Mouse (Mus musculus) cerebellum, postnatal 25 days (tissue): Measurements from ENCODE around the gene Rnf44.

Experiments used
- DNase-seq, 2 experiments: peaks; one replicate each; pipeline ENCODE4 v3.0.0; 2021; ENCODE audit warnings: mixed read lengths in 2 of 2

Gene Rnf44

DNA sequence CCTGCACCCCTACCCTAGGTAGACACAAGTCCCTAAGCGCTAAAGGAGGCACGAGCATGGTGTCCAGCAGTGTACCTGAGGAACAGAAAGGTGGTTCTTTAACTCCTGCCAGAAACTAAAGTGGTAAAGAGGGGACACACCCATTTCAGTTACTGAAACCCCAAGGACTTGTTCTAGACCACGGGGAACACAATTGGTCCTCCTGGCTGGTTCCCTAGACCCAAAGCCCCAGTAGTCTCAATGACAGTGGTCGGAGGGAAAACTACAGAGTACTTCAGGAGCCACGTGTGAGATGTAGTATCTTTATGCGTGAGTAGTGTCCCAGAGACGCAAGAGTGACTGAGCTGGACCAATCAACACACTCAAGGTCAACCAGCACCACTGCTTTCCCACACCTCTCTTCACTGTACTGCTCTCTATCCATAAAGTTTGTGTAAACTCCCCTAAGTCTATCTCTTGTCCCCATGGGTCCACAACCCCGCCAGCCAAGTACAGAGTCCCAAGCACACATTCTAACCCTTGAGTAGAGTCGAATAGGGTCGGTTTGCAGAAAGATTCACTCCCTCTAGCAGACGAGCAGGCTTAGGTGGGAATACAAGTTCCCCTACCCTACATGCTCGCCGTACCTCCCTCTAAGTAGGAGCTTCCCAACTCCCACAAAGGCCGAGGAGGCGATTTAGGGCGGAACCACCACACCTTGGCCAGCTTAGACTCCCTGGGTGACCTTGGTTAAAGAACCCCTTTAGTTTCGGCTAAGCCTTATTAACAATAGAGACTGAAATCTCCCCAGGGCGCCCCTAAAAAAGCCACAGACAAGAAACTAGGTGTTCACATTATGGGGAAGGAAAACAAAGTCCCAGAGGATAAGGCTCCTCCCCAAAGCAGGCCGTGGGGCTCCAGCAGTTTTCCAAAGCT, 7.3 kb downstream of the Rnf44 start:
- no peak for DNase-seq

DNA sequence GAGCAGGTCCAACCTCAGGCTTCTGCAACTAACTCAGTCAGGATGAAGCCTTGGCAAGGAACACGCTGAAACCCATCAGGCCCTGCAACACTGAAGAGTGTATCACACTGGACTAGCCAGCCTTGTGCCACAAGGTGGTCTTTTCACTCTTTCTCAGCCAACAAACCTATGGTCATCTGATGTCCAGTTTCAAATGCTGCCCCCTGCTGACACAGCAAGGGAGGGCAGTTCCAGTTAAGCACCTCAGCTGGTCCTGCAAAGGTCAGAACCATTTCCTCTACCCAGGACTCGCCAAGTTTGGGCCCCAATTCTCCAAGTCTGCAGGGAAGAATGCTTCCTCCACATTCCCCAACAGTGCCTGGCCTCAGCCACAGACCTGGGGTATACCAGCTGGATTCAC, 8.5 kb downstream of the Rnf44 start:
- peak; percentile 47 to 70 for DNase-seq

DNA sequence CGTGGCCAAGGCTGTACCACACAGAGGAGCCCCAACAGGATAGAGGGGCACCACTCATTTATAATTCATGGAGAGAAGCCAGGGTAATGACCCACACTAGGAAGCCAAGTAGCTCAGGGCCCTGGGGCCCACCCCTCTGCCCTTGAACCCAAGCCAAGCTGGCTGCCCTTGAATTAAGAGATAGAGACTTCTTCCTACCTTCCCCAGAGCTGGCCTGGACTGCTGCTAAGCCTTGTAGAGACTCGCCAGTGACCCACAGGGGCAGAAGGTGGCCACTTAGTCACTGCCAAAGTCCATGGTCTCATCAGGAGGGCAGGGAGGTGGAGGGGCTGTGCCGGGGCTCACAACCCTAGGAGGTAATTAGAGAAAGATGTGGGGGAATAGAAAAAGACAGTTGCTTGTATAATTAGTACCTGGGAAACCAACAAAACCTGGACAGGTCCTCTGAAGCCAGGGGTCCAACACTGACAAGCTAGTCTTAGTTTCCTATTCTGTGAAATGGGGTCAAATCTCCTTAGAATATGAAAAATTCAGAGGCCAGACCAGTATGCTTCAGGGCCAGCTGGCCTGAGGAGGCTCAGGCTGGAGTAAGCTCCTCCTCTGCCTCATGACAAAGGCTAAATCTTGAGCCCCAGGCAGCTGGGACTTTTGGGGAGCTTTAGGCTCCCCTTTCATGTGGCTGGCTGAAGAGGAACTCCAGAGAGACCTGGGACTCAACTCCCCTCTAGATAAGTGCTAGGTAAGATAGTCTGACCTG, 9.4 kb downstream of the Rnf44 start:
- no peak for DNase-seq

DNA sequence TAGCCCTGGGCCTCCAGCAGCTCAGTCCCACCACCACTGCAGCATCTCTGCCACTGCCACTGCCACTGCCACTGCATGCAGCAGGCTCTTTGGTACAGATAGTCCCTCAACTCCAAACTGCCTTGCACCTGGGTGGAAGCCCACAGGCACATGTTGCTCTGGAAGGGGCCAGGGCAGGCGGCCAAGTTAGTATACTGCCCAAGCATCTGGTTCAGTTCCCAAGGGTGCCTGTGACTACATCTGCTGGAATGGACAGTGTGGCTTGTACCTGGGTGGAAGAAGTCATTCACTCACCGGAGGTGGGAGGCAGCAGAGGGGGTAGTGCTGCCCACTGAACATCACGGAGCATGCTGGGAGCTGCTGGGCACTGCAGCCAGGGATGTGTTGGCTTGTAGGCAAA, 10.4 kb downstream of the Rnf44 start:
- no peak for DNase-seq

DNA sequence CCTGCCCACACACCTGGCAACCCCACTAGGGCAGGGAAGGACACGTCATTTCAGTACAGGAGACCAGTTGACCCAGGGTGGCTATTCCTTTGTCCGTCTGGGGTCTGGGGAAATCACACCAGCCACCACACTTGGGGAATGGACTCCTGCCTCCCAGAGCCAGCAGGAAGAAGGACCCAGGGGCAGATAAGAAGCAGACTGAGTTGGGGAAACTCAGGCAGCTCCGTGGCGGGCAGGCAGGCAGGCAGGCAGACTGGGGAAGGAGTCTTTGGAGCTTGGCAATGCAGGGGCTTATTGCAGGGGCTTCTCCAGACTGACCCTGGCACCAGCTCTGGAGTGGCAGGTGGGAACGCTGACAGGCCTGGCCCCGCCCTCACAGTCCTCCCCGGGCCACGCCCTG, 12.4 kb downstream of the Rnf44 start:
- DNase-seq, result no peak

DNA sequence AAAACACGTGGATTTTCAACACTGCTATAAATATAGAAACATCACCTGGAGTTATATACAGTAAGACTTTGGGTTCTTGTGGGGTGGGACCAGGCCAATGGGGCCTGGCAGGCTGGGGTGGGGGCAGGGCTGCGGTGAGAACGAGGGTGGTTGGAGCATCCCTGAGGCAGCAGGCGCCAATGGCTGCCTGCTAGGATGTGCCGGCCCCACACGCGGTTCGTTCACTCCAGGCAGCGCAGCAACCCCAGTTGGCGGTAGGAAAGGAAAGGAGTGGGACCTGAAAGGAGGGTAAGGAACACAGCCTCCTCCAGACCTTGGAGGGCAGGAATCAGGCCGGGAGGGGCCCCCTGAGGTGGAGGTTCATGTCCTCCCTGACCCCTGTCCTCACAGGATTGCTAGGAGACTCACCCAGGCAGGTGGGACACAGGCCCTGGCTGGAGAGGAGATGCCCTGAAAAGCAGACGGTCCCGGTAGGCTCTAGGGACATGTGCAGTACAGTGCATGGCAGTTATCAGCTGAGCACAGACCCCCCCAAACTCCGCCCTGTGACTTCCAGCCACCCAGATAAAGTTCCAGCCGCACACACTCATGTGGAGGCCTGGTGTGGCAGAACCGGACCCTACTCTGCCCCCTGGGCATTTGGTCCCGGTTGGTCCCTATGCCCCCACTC, 13.4 kb downstream of the Rnf44 start:
- no peak for DNase-seq

DNA sequence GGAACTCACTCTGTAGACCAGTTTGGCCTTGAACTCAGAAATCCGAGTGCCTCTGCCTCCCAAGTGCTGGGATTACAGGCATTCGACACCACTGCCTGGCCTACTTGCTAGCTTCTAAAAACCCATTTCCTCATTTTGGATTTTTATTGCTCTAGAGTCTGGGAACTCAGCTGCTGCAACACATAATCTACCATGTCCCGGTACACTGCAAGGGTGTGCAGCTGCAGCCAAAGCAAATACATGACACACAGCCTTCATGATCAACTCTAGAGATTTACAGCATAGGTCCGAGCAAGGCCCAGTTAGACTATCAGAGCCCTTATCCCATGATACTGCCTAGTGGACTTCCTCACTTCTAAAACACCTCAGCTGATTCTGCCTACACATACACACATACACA, 15.4 kb downstream of the Rnf44 start:
- DNase-seq, result no peak

DNA sequence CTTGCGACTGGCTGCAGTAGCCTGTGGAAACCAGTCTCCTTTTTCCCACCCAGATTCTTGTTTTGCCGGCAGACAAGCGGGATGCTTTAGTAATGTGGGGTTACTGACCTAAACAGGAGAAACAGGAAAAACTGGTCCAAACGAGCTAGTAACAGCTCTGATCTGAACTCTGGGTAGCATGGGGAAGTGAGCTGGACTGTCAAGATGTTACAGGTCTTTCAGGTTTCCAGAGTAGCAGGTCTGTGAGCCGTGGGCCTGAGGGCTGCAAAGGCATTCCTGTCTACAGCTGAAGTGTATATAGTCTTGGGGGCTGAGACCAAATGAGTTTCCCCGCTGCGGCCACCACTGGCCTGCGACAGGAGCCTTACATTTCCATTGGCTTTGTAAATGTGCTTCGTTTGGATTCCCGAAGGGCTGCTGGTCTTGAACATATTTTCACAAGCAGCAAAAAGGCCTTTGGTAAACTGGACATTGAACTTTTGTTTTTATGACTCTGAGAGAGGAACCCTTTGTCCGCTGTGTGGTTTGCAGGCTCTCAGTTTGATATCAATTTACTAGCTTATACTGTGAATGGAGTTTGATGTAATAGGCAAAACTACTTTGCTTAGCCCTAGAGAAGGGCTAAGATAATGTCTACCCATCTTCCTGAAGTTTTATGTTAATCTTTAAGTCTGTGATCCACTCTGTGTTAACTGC, 17.7 kb downstream of the Rnf44 start:
- DNase-seq, result no peak

DNA sequence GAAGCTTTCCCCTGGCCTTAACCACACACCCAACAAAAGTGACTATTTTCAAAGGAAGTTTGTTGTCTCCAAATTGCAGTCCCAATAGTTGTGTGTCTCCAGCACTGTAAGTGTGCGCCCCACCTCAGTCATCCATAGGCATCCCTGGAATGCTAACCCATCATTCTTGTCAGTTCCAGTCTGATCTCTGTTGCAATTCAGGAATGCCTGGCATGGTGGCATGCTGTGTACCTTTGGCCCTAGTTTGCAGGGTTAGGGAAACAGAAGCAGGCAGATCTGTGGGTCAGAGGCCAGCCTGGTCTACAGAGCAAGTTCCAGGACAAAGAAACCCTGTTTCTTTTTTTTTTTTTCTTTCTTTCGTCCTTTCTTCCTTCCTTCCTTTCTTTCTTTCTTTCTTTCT, 23.2 kb downstream of the Rnf44 start:
- no peak for DNase-seq

DNA sequence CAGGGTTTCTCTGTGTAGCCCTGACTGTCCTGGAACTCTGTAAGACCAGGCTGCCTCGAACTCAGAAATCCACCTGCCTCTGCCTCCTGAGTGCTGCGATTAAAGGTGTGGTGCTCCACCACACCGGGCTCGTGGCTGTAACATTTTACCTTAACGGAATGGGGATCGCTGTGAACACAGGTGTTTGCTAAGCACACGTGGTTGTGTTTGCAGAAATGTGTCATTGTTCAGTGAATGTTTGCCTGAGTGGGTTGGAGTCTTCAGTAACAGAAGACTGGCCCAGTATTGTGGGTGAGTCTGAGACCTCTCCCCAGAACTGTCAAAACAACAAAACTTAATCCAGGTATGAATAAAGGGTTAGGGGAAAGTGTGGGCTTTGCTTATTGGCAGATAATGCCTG, 28.6 kb downstream of the Rnf44 start:
- DNase-seq, result no peak

DNA sequence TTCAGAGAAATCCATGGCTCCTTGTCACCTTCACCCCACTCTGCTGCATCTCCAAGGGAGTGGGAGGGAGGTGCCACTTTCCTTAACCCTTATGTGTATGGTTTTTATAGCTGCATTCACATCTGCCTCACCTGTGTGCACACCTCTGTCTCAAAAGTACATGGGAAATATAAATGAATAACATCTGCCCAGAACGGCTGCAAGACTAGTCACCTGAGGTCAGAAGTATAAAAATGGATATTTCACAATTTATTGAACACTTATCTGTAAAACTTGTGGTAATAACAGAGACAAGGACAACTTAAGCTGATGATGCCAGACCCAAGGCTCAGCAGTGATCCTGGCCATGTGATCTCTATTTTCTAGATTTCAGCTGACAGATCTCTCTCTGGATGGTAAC, 29.2 kb downstream of the Rnf44 start:
- no peak for DNase-seq

DNA sequence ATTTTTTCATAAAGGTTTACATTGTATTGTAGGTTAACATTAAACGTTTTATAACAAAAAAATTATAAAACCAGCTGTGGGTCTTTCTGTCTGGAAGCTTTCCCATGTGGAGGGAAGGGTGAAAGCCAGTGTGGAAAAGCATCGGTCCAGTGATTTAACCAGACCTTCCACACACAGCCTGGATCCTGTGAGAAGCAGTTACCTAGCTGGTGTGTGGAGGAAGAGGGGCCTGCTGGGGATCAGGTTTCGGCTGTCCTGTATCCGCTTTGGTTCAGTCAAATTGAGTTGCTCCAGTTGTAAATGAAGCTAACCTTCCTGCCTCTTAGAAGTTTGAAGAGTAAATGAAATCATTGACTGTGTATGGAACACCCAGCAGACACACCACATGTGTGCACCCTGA, 29.7 kb downstream of the Rnf44 start:
- no peak for DNase-seq

DNA sequence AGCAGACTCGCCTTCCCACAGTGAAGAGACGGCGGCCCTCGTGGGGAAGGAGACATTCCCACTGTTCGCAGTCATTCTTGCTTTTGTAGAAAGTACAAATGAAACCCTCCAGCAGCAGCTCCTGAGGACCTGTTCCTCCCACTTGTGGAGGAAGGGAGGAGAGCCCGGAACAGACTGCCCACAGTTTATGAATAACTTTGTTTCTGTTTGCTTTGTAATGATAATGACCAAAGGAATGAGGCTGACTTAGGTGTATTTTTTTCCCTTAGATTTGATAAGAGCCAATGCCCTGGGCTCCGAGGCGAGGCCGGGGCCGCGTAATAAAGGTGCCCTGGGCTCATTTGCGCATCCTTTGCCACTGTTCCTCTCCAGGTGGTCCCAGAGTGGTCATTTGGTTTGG, 32.3 kb downstream of the Rnf44 start:
- no peak for DNase-seq

DNA sequence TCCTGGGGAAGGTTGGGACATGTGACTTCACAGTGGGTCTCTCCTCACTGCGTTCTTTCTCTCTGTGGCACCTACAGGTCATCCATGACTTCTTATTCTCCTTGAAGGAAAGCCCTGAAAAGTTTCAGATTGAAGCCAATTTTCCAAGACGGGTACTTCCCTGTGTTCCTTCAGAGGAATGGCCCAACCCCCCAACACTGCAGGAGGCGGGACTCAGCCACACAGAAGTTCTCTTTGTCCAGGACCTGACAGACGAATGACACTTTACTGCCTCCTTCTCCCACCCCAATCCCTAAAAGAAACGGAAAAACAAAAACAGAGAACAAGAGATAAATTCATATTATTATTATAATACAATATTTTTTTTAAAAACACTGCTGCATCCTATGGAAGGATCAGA, 32.8 kb downstream of the Rnf44 start:
- DNase-seq, result no peak

DNA sequence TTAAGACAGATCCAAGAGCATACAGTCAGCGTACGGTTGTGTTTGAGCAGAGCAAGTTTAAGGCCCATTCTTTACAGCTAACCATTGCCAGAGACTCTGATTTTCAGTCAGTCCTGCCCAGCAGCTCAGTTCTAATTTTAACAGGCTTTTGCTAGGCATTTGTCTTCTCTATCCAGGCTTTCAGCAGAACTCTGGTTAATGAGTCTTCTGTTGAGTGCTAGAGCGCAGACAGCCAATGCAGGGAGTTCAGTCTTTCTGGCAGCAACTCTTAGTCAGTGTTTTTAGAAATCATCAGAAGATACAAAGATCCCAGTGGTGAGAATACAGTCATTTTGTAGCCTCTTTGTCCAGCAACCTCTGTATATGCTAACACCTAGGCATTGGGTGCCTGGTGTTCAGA, 43.2 kb downstream of the Rnf44 start:
- DNase-seq, result no peak

DNA sequence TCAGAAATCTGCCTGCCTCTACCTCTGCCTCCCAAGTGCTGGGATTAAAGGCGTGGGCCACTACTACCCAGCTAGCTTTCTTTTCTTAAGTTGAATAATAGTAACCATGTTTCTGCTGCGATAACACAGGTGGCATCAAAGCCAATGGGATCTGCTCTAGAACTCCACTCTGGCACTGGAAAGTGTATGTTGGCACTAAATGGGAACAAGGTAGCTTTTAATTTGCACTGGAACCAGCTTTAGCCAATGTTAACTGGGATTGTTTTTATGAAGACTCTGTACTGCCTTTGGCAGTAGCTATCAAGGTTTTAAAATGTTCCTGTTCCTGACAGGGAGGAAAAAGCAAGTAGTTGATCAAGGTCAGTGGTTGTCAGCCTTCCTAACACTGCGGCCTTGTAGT, 58.7 kb downstream of the Rnf44 start:
- DNase-seq, result no peak

DNA sequence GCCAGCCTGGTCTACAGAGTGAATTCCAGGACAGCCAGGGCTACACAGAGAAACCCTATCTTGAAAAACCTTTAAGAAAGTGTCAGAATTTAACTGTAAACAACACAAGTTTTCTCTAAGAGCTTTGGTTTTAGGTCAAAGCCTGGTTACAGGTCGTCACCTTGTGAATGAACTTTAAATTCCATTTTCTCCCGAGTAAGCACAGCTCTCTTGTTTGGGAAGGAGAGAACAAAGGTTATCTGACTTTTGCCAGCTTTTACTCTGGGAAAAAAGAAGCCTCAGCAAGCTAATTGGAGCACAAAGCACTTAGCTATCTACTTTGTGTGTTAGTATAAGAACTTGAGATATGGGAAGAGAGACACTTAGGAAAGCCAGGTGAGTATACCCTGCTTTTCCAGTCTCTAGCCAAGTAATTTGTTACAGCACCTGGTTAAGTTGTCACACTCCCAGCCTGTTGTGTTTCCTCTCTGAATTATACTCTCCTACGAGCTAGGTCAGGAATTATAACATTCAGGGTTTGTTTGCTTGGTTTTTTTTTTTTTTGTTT, 60.9 kb downstream of the Rnf44 start:
- DNase-seq, result no peak
